Mouse (Mus musculus) mouse embryonic stem cell (cell line): ENCODE data around the gene Uba7.

Source experiments
- in situ Hi-C, 2 experiments: fragments of 300-500 bp; cut with MboI; formaldehyde crosslinking; loops; 1 replicate in 1 of 2; 3 replicates in 1 of 2; pipeline ENCODE4 v1.14.3; 2019 to 2020; ENCODE audit warnings: low sequenced_read_pairs in 2 of 2, low pct_unique_long_range_greater_than_20kb in 1 of 2, mixed read lengths in 1 of 2; ENCODE audit not compliant: unreplicated experiment in 1 of 2

Gene Uba7

DNA sequence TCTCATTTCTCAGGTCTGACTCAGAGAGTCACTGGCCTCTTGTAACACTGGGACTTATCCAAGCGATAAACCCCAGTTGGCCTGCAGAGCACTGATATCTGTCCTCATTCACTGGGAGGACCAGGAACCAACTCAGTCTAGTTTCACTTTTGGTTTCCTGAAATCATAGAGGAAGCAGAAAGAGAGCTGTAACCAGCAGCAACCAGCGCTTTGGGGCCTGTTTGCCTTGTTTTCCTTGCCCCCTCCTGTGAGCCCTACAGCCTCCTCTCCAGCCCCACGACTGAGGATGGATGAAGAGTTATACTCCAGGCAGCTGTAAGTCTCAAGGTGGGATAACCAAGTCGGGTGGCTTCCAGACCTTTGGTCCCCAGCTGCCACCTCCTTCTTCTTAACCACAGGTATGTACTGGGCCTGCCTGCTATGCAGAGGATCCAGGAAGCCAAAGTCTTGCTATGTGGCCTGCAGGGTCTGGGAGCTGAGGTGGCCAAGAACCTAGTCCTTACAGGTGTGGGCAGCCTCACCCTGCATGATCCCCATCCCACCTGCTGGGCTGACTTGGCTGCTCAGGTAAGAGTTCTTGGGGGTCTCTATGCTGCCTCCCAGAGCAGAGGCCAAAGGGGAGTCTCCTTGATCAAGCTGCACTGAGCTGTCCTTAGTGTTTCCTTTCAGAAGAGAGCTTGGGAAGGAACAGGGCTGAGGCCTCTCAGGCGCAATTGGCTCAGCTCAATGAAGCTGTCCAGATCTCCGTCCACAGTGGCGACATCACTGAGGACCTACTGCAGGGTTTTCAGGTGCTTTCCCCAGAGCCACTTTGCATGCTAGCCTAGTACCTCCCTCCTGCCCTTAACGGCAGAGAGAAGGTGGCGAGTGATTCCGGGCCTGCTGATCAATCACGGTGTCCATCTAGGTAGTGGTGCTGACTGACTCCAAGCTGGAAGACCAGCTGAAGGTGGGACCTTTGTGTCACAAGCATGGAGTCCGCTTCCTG, at the start of gene Uba7:
Uba7 (plus strand) TSS at position 107 of the 988 bp plus-strand sequence.
- in situ Hi-C loops = no loop called here

DNA sequence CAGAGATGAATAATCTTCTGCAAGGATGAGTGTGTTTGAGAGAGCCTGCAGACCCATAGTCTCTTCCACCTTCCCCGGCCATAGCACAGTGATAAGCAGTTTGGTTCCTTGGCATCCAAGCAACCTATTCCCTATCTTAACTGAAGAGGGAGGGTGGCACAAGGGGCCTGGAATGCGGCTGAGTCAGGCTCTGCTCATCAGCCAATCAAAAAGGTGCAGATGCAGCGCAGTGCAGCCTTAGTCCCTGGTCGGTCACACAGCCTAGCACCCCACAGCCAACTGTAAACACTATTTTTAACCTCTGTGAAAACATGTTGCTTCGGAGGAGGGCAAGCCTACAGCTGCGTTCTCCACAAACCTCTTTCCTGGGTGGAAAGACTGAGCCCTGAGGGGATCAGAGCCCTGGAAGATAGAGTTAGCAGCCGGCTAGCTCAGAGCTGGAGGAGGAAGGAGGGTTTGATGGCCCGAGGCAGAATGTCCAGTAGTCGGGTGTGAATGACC, 48.3 kb upstream of the Uba7 start:
- in situ Hi-C loops = no loop called here

DNA sequence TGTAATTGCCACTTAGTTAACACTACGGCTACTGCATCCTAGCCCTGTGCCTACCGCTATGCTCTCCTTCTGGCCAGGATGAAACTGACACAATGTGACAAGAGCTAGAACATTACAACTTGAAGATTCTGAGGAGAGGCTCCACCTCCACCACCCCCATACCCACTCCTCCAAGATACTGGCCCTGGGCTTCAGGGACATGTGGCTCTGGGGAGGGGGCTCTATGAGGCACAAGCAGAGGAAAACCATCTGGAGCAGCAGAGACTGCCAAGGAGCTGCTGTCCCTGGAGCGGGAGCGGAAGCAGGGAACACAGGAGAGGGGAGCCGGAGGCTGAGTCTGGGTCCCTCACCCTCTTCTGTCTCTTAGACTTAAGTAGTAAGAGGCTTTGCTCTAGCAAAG, 47.6 kb upstream of the Uba7 start:
- in situ Hi-C loops = no loop called here

- in situ Hi-C loops = no loop called here
These were observed 47.1 kb upstream of the Uba7 start, which contains the start of gene Actl11 for GRCm38 (mm10) chr9:107928169-107928568. TSS of gene Actl11 (plus strand) at chr9:107928469.

DNA sequence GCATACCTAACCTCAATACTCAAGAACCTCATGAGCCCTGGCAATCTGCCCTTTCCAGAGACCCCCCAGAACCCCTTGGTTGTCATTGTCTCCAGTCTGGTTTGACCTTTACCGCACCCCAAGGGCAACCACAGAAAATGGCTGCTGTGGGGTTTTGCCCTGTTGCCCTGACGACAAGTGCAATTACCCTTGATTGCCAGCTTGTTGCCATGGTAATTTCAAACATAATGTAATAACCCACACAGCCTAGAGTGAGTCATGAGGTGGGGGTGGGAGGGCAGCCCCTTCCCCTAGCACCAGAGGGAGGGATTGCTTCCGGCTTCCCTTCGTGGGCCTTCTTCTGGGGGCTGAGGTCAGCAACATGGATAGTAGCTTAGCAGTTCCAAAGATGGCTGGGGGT, 43.1 kb upstream of the Uba7 start:
- in situ Hi-C loops = no loop called here

GRCm38 (mm10) chr9:107934146-107934545, 41.2 kb upstream of the Uba7 start:
- in situ Hi-C loops = no loop called here

- in situ Hi-C loops = no loop called here
These were observed 39.9 kb upstream of the Uba7 start, which contains the start of gene Camkv for GRCm38 (mm10) chr9:107935374-107935773. TSS of gene Camkv (plus strand) at chr9:107935674.

DNA sequence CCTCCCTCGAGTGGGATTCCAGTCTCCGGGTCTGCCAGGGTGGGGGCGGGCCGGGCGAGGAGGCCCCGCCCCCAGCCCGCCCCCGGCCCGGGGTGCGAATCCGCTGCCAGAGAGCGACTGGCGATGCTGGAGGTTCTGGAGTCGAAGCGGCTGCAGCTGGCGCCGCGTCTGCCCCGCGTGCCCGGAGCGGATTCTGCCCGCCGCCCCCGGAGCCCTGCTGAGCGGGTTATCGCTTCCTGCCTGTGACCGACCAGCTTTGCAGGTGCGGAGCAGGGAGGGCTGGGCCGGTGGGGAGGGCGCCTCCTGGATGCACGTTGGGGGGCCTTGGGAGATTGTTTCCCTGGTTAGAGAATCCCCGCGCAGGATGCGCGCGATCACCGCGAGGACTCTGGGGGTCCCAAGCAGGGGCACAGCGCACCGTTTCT, 39.5 kb upstream of the Uba7 start:
- in situ Hi-C loops = no loop called here

GRCm38 (mm10) chr9:107936215-107936822, 39.0 kb upstream of the Uba7 start:
- in situ Hi-C loops = no loop called here

GRCm38 (mm10) chr9:107936831-107937230, 38.5 kb upstream of the Uba7 start:
- in situ Hi-C loops = no loop called here

GRCm38 (mm10) chr9:107947241-107948194, 27.8 kb upstream of the Uba7 start:
- in situ Hi-C loops = no loop called here

DNA sequence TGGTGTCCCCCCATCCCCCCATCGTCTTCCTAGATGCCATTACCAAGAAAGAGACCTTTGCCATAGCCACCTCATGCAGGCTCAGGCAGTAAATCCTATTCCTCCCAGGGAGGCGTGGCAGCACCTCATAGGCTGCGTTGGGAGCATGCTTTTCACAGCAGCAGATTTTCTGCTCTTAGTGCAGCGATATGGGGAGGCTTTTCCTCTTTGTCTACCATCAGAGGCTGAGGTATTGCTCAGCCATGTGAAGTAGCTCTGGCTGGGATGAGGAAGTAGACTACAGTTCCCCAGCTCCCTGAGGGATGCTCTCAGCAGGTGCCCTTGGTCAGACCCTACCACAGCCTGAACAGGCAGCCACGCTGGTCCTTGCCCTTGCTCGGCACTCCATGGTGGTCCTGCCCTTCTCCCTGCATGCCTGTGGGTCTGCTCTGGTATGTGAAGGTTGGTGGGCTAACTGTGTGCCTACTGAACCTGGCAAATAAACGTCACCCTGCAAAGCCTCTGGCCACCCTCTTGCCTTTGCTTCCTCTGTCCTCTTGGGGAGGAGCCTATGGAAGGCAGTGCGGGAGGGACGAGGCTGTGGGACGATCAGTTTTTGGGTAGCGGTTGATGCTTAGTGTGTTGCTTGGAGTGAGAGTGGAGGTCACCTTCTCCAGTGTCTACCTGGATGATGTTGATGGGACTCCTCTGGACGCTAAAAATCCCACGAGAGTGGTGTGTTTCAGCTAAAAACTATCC, 26.0 kb upstream of the Uba7 start:
- in situ Hi-C loops = no loop called here

DNA sequence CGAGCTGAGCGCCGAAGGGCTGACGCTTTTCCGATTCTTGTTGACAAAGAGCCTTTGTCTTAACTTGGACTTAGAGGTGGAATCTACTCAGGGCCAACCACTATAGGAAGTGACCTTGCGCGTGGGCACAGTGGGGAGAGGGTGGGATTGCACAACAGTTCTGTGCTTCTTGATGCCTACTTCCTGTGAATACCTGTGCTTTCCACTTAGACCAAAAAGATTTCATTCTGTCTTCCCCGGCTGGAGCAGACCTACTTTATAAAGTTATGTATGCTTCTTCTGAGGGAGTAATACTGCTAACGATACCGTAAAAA, 25.4 kb upstream of the Uba7 start, which contains the start of gene Traip:
Traip (plus strand) TSS at position 215 of the 314 bp plus-strand sequence.
- in situ Hi-C loops = no loop called here

GRCm38 (mm10) chr9:107950460-107951355, 24.6 kb upstream of the Uba7 start:
- in situ Hi-C loops = no loop called here

GRCm38 (mm10) chr9:107955613-107956289, 19.6 kb upstream of the Uba7 start:
- in situ Hi-C loops = no loop called here

GRCm38 (mm10) chr9:107957141-107957540, 18.2 kb upstream of the Uba7 start:
- in situ Hi-C loops = no loop called here
